In genomic region chr3:28523004-28523482, GRCm38 (mm10) we compare ENCODE assay signal across 11 mouse cellular contexts.
DNase-seq lines count a peak whose midpoint lies in the region; ATAC-seq and TF ChIP-seq lines count a peak whose summit lies in the region.
"Had no signal": no experiment of that assay in that cellular context is flagged by ENCODE, and none has a peak within 500 bp of the region (broad histone marks: within the 10 kb centered on the region; RNA-seq: fewer than 3 reads in every experiment).

No protein-coding gene starts in this region.

- no peaks in the 10 kb centered on the region for H3K9me3 ChIP-seq in heart, embryonic 14.5 days (ENCODE audit: control insufficient read depth, low read length)
- H3K9me3 ChIP-seq in midbrain, embryonic 16.5 days (replicated peaks; ENCODE audit: control insufficient read depth, low read length, poor library complexity, severe bottlenecking) = no peaks in the 10 kb centered on the region
- H3K9me3 ChIP-seq: embryonic facial prominence, embryonic 13.5 days; G1E; limb, embryonic 15.5 days had no signal

- H3K4me3 ChIP-seq in heart, embryonic 14.5 days (ENCODE audit: control insufficient read depth in 1 of 2, insufficient read depth in 1 of 2, low read depth in 1 of 2, low read length in 2 of 2) = no peak overlapping the region
- H3K4me3 ChIP-seq in midbrain, embryonic 16.5 days (ENCODE audit: low read depth, low read length) = no peak overlapping the region
- H3K4me3 ChIP-seq: embryonic facial prominence, embryonic 13.5 days; limb, embryonic 15.5 days had no signal

- H3K4me2 ChIP-seq in heart, embryonic 14.5 days (ENCODE audit: low read length) = peak overlapping the region; percentile 38
- H3K4me2 ChIP-seq in midbrain, embryonic 16.5 days (ENCODE audit: low read length) = no peak overlapping the region
- H3K4me2 ChIP-seq: embryonic facial prominence, embryonic 13.5 days; limb, embryonic 15.5 days had no signal

- H3K36me3 ChIP-seq in heart, embryonic 14.5 days (ENCODE audit: control insufficient read depth, insufficient read depth, low read length) = no peaks in the 10 kb centered on the region
- no peaks in the 10 kb centered on the region for H3K36me3 ChIP-seq in midbrain, embryonic 16.5 days (ENCODE audit: control insufficient read depth, insufficient read depth, low read length)
- H3K36me3 ChIP-seq: embryonic facial prominence, embryonic 13.5 days; G1E; limb, embryonic 15.5 days had no signal

- ATAC-seq in Patski = peak; percentile 97
- peak; percentile 81 for ATAC-seq in heart, embryonic 14.5 days (ENCODE audit: insufficient number of reproducible peaks, insufficient read depth, low FRiP score, low read depth)
- peak; percentile 45; the same call in 1 of the 2 replicates for ATAC-seq in midbrain, embryonic 16.5 days

- peak overlapping the region; percentile 84 to 95 for H3K27ac ChIP-seq in heart, embryonic 14.5 days (replicated peaks in 1 of 2; ENCODE audit: control insufficient read depth in 1 of 2, insufficient read depth in 1 of 2, low read depth in 2 of 2, low read length in 2 of 2)
- H3K27ac ChIP-seq in midbrain, embryonic 16.5 days (ENCODE audit: low read length) = peak overlapping the region; percentile 47; the same call in 1 of the 2 replicates
- H3K27ac ChIP-seq: embryonic facial prominence, embryonic 13.5 days; limb, embryonic 15.5 days had no signal

- no peak for TF ChIP-seq CTCF in Patski (IDR thresholded peaks at IDR 0.05)

- peaks cover 9 to 19% of the 10 kb centered on the region in 2 experiments for H3K4me1 ChIP-seq in heart, embryonic 14.5 days (ENCODE audit: control insufficient read depth in 2 of 2, insufficient read depth in 2 of 2, low read length in 2 of 2)
- peaks cover 8% of the 10 kb centered on the region; the same call in 1 of the 2 replicates for H3K4me1 ChIP-seq in midbrain, embryonic 16.5 days (ENCODE audit: control insufficient read depth, insufficient read depth, low read length)
- H3K4me1 ChIP-seq: embryonic facial prominence, embryonic 13.5 days; limb, embryonic 15.5 days had no signal

- H3K9ac ChIP-seq in heart, embryonic 14.5 days (ENCODE audit: low read length) = peak overlapping the region; percentile 54; the same call in 1 of the 2 replicates
- no peak overlapping the region for H3K9ac ChIP-seq in midbrain, embryonic 16.5 days (ENCODE audit: low read depth, low read length)
- H3K9ac ChIP-seq: embryonic facial prominence, embryonic 13.5 days; limb, embryonic 15.5 days had no signal

- in situ Hi-C loops in Patski (cut with MboI; ENCODE audit: low pct_unique_long_range_greater_than_20kb) = no loop called here

- H3K27me3 ChIP-seq in Patski = no peaks in the 10 kb centered on the region
- H3K27me3 ChIP-seq in heart, embryonic 14.5 days (ENCODE audit: control insufficient read depth, insufficient read depth, low read length) = no peaks in the 10 kb centered on the region
- no peaks in the 10 kb centered on the region for H3K27me3 ChIP-seq in midbrain, embryonic 16.5 days (ENCODE audit: control insufficient read depth, insufficient read depth, low read depth, low read length)
- H3K27me3 ChIP-seq: embryonic facial prominence, embryonic 13.5 days; limb, embryonic 15.5 days had no signal

- intact Hi-C loops in heart, postnatal 25 days (cut with DNase I) = no loop called here

- CTCF ChIA-PET in Patski (lab: Charles Lee) = interaction anchor here (0.7 to 3.2 kb wide), 9 partner anchors 11 to 358 kb away, joined by 3 to 27 read pairs (median 3); no protein-coding TSS in a partner anchor

- WGBS in heart, embryonic 14.5 days = 13% methylated on average over 6 of the region's 6 CpGs
- 39% methylated on average over 6 of the region's 6 CpGs for WGBS in midbrain, embryonic 16.5 days

- DNase-seq in heart, adult 11 months = peak; percentile 87
- no peak for DNase-seq in heart, postnatal 25 days (ENCODE audit: low spot score)
- DNase-seq in Patski (ENCODE audit: low read depth, low spot score) = peak; percentile 100
- no peak for DNase-seq in urinary bladder, adult 18-20 months (ENCODE audit: low spot score in 2 of 2)
- DNase-seq in gastrocnemius, adult 8-10 months (ENCODE audit: low spot score in 2 of 2) = no peak
- DNase-seq in frontal cortex, postnatal 25 days (ENCODE audit: low spot score in 2 of 2) = no peak

- POLR2A ChIA-PET in Patski (lab: Charles Lee) = interaction anchor here (1.2 to 1.3 kb wide), 3 partner anchors 10 to 24 kb away, joined by 3 to 5 read pairs (median 4); no protein-coding TSS in a partner anchor

Comparison
In these comparisons a context has a peak if more than half of its experiments do, and no peak if none do; other contexts are left out.
1. DNase-seq: peak in heart, adult 11 months (single experiment) and Patski (single experiment); none in heart, postnatal 25 days (single experiment), urinary bladder, adult 18-20 months (0 of 2), gastrocnemius, adult 8-10 months (0 of 2) and frontal cortex, postnatal 25 days (0 of 2).
2. ATAC-seq: peak in every context shown above with its lines; median percentile 97 in Patski; 81 in heart, embryonic 14.5 days; 45 in midbrain, embryonic 16.5 days.